Mouse (Mus musculus) heart, embryonic 11.5 days (tissue): ENCODE measurements around the gene Rasgrf1. TPM values are rescaled to one million over a fixed set of nuclear protein-coding genes. Genes with fewer than 3 reads are reported as not detected.

Experiments used
- ATAC-seq: fragments of 200-750 bp; cut with Nextera tagmentation; replicated peaks from 2 replicates; pipeline ENCODE4 v1.8.0; 2017; ENCODE audit warnings: moderate library complexity; ENCODE audit not compliant: insufficient number of reproducible peaks, low FRiP score, low TSS enrichment
- H3K27ac ChIP-seq: fragments of 300-500 bp; sonication (generic); 2 replicates; pipeline ENCODE4 v1.5.1; 2014; ENCODE audit warnings: mild to moderate bottlenecking, low read depth, low read length
- H3K27me3 ChIP-seq: fragments of 300-500 bp; sonication (generic); 2 replicates; pipeline ENCODE4 v1.6.1; 2014; ENCODE audit warnings: mild to moderate bottlenecking, low read length, mixed read lengths; ENCODE audit not compliant: control insufficient read depth, insufficient read depth
- H3K36me3 ChIP-seq: fragments of 300-500 bp; sonication (generic); 2 replicates; pipeline ENCODE4 v1.6.1; 2014; ENCODE audit warnings: mild to moderate bottlenecking, low read length, moderate library complexity, mixed read lengths; ENCODE audit not compliant: control insufficient read depth, insufficient read depth
- H3K4me1 ChIP-seq: fragments of 300-500 bp; sonication (generic); 2 replicates; pipeline ENCODE4 v1.6.1; 2014; ENCODE audit warnings: low read length; ENCODE audit not compliant: control insufficient read depth, insufficient read depth
- H3K4me2 ChIP-seq: fragments of 300-500 bp; sonication (generic); 2 replicates; pipeline ENCODE4 v1.6.1; 2014; ENCODE audit warnings: mild to moderate bottlenecking, moderate library complexity
- H3K4me3 ChIP-seq: fragments of 300-500 bp; sonication (generic); 2 replicates; pipeline ENCODE4 v1.5.1; 2014; ENCODE audit warnings: low read depth, low read length
- H3K9ac ChIP-seq: fragments of 300-500 bp; sonication (generic); 2 replicates; pipeline ENCODE4 v1.6.1; 2014; ENCODE audit warnings: mild to moderate bottlenecking, low read depth, low read length, moderate library complexity
- H3K9me3 ChIP-seq: fragments of 300-500 bp; sonication (generic); replicated peaks from 2 replicates; pipeline ENCODE4 v1.6.1; 2016; ENCODE audit warnings: low read length; ENCODE audit not compliant: control insufficient read depth
- WGBS: fragments of 180-500 bp; shearing (Covaris S2); extraction: QIAGEN DNeasy Blood & Tissue Kit; methylation state at CpG from one replicate; pipeline ENCODE4 v1.1.7; 2014; ENCODE audit not compliant: insufficient replicate concordance; 5-methylcytosine and 5-hydroxymethylcytosine counted together
- polyA plus RNA-seq: library from polyadenylated mRNA; unstranded; fragments of >200 nt; fragmentation: Nextera tagmentation; extraction: Ambion mirVana; gene quantifications from 2 replicates; pipeline ENCODE4 v1.2.1, GENCODE M21; 2014

Gene Rasgrf1
- polyA plus RNA-seq, 1 experiment from 2014 or later, result 0.19 TPM

- H3K36me3 ChIP-seq, result no peaks in the 10 kb centered on the region
- no peak overlapping the region for H3K4me3 ChIP-seq
- no peak overlapping the region for H3K27ac ChIP-seq
- no peak overlapping the region for H3K9ac ChIP-seq
- ATAC-seq, result no peak
- no peaks in the 10 kb centered on the region for H3K9me3 ChIP-seq
- no peaks in the 10 kb centered on the region for H3K27me3 ChIP-seq
- H3K4me1 ChIP-seq, result no peaks in the 10 kb centered on the region
- H3K4me2 ChIP-seq, result no peak overlapping the region
These were observed 18.8 kb downstream of the Rasgrf1 start for GRCm38 (mm10) chr9:89928497-89928896.

DNA sequence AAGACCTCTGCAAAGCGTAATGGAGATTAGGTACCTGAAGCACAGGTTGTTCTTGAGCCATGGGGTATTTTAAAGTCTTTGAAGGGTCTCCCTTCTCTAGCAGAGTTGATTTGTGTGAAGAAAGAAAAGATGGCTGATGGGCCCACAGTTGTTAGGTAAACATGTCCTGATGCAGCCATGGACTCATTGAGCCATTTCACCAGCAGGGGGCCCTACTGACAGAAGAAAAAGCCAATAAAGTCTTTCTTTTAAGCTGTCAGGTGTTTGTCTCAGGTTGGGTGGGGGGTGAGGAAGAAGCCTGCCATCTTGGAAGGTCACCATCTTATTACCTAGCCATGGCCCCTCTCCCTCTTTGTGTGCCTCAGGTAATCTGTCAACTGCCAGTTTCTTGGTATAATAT, 30.7 kb downstream of the Rasgrf1 start:
- Histone ChIP-seq H3K9me3 (no peaks in the 10 kb centered on the region), H3K27ac (no peak overlapping the region)
- 68% methylated on average over 1 of the region's 1 CpGs for WGBS

DNA sequence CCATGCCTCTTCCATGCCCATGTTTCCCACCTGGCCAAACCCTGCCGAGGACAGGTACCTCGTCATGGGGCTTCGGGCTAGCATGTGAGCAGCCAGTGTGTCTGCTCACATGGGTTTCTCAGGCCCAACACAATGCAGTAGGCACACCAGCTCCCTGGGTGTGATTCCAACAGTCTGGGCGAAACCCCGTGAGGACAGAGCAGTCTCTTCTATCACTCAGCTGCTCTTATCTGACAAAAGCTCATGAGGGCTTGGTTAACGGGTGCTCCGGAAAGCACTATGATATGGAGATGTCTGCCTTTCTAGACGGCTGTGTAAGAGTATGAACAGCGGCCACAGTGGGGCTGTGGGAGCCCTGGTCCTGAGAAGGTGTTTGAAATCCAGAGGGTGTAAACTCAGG, 37.1 kb downstream of the Rasgrf1 start:
- no peak for ATAC-seq
- Histone ChIP-seq H3K9me3 (no peaks in the 10 kb centered on the region), H3K9ac (no peak overlapping the region), H3K27ac (no peak overlapping the region), H3K4me1 (peaks cover 10% of the 10 kb centered on the region; the same call in 1 of the 2 replicates), H3K36me3 (no peaks in the 10 kb centered on the region), H3K4me2 (no peak overlapping the region), H3K4me3 (no peak overlapping the region), H3K27me3 (no peaks in the 10 kb centered on the region)
- WGBS, result 55% methylated on average over 9 of the region's 9 CpGs

More for the DNA sequence above, 30.7 kb downstream of the Rasgrf1 start:
- no peaks in the 10 kb centered on the region for H3K27me3 ChIP-seq
- no peaks in the 10 kb centered on the region for H3K4me1 ChIP-seq
- no peak overlapping the region for H3K4me2 ChIP-seq
- H3K9ac ChIP-seq, result no peak overlapping the region
- no peak for ATAC-seq
- no peak overlapping the region for H3K4me3 ChIP-seq
- no peaks in the 10 kb centered on the region for H3K36me3 ChIP-seq

- Histone ChIP-seq H3K4me1 (peaks cover 10% of the 10 kb centered on the region; the same call in 1 of the 2 replicates), H3K9ac (no peak overlapping the region), H3K4me2 (no peak overlapping the region), H3K4me3 (no peak overlapping the region), H3K36me3 (no peaks in the 10 kb centered on the region), H3K9me3 (no peaks in the 10 kb centered on the region), H3K27me3 (no peaks in the 10 kb centered on the region), H3K27ac (0 out of 2 replicates have a peak overlapping the region, but pooled peaks have one; percentile 6)
- WGBS, result 54% methylated on average over 5 of the region's 5 CpGs
- no peak for ATAC-seq
These were observed 38.9 kb downstream of the Rasgrf1 start for GRCm38 (mm10) chr9:89948602-89949001.

DNA sequence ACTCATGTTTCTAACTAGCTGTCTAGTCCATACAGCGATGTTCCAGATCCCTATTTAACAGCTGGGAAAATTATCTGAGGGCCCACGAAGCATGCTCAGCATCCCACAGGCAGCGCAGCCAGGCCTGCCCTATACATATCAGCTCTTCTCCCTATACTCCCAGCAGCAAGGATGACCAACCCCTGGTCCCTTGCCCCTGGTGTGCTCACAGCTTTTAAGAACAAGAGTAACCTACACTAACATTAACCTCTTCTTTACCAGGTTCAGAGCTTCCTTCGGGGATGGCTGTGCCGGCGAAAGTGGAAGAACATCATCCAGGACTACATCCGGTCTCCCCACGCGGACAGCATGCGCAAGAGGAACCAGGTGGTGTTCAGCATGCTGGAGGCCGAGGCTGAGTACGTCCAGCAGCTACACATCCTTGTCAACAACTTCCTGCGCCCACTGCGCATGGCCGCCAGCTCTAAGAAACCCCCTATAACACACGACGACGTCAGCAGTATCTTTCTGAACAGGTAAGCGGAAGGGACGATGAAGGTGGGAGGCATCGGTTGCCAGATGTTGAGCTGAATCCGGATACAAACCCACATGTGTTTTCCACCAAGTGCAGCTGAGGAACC, 44.0 kb downstream of the Rasgrf1 start:
- ATAC-seq, result no peak

GRCm38 (mm10) chr9:89954860-89955479, 45.3 kb downstream of the Rasgrf1 start:
- Histone ChIP-seq H3K4me2 (no peak overlapping the region), H3K9ac (no peak overlapping the region), H3K4me3 (no peak overlapping the region), H3K9me3 (no peaks in the 10 kb centered on the region), H3K27me3 (no peaks in the 10 kb centered on the region), H3K4me1 (no peaks in the 10 kb centered on the region), H3K27ac (no peak overlapping the region), H3K36me3 (no peaks in the 10 kb centered on the region)
- ATAC-seq, result no peak
- WGBS, result 50% methylated on average over 8 of the region's 8 CpGs

More for the DNA sequence above, 44.0 kb downstream of the Rasgrf1 start:
- H3K27ac ChIP-seq, result no peak overlapping the region
- H3K4me3 ChIP-seq, result no peak overlapping the region
- 0 out of 2 replicates have a peak, but pooled peaks cover 2% of the 10 kb centered on the region for H3K4me1 ChIP-seq
- no peaks in the 10 kb centered on the region for H3K9me3 ChIP-seq
- no peak overlapping the region for H3K4me2 ChIP-seq
- no peak overlapping the region for H3K9ac ChIP-seq
- WGBS, result 88% methylated on average over 22 of the region's 22 CpGs
- H3K36me3 ChIP-seq, result no peaks in the 10 kb centered on the region
- H3K27me3 ChIP-seq, result no peaks in the 10 kb centered on the region

- WGBS, result 77% methylated on average over 2 of the region's 2 CpGs
- Histone ChIP-seq H3K27ac (no peak overlapping the region), H3K4me1 (no peaks in the 10 kb centered on the region), H3K4me2 (no peak overlapping the region), H3K36me3 (no peaks in the 10 kb centered on the region), H3K9ac (no peak overlapping the region), H3K9me3 (no peaks in the 10 kb centered on the region), H3K27me3 (no peaks in the 10 kb centered on the region), H3K4me3 (no peak overlapping the region)
- ATAC-seq, result no peak
These were observed 49.3 kb downstream of the Rasgrf1 start for GRCm38 (mm10) chr9:89958959-89959358.

- Histone ChIP-seq H3K4me2 (no peak overlapping the region), H3K4me1 (no peaks in the 10 kb centered on the region), H3K9ac (no peak overlapping the region), H3K36me3 (no peaks in the 10 kb centered on the region), H3K27me3 (no peaks in the 10 kb centered on the region), H3K27ac (no peak overlapping the region), H3K4me3 (no peak overlapping the region), H3K9me3 (no peaks in the 10 kb centered on the region)
- WGBS, result 86% methylated on average over 4 of the region's 4 CpGs
- no peak for ATAC-seq
These were observed 54.4 kb downstream of the Rasgrf1 start for GRCm38 (mm10) chr9:89964091-89964490.

GRCm38 (mm10) chr9:89967716-89968115, 58.0 kb downstream of the Rasgrf1 start:
- Histone ChIP-seq H3K9me3 (no peaks in the 10 kb centered on the region), H3K9ac (no peak overlapping the region), H3K36me3 (no peaks in the 10 kb centered on the region), H3K27me3 (no peaks in the 10 kb centered on the region), H3K4me1 (no peaks in the 10 kb centered on the region), H3K27ac (no peak overlapping the region), H3K4me3 (no peak overlapping the region), H3K4me2 (no peak overlapping the region)
- 71% methylated on average over 4 of the region's 4 CpGs for WGBS
- ATAC-seq, result no peak
